Mouse (Mus musculus): ENCODE measurements around the gene Asic3.
"Not testable (repeated sequence)": the region's sequence is repeated elsewhere in the genome, so short reads cannot be mapped to it uniquely, and the experiment has no call there.

The Asic3 gene

GRCm38 (mm10) chr5:24387264-24388241, 25.6 kb upstream of the Asic3 start:
- peak; percentile 43 for DNase-seq (ENCODE audit: extremely low read depth, low read depth)

DNA sequence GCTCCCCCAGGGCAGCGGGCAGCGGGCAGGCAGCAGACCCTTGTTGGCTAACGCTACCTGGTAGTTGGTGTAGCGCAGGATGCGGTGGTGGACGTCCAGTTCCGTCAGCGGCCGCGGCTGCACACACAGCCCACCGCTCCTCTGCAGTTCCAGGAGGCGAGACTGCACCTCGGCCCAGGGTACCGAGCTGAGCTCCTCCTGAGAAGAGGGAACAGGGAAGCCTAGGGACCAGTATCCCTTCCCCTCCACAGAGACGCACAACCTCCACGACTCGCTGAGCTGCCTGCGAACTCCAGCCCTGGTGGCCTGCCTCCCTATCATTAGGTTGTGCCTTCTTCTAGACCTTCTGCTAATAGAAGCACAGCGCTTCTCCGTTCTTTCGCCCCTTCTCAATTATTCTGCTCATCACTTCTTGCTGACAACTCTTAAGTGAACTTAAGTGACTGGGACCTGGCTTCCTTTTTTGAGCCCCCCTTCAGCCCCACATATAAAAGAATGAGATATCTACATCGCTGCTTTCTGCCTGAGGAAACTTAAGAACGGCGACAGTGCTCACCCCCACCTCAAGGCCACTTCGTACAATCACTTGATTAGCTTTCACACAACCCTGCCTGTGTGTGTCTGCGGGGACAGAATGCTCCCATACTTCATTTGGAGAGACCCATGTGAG, 24.8 kb upstream of the Asic3 start:
- peak; percentile 52 for DNase-seq (ENCODE audit: extremely low read depth, low read depth)

GRCm38 (mm10) chr5:24389011-24389657, 24.1 kb upstream of the Asic3 start:
- peak; percentile 96 for DNase-seq (ENCODE audit: extremely low read depth, low read depth)

DNA sequence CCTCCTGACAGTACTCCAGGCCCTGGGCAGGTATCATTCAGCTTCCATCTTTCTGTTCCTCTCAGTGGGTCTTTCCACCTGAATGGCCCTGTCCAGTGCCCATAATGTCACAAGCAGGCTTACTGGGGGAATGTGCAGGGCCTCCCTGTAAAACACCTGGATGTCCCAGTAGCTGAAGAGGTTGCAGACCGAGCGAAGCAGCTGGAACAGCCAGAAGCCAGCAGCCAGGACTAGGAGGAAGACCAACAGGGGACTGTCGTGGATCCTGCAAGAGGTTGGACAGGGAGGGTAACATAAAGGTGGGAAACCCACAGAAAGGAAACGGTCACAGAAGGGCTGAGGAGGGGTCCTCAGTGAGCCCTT, 23.6 kb upstream of the Asic3 start:
- DNase-seq (ENCODE audit: extremely low read depth, low read depth): no peak

- no peak for DNase-seq (ENCODE audit: extremely low read depth, low read depth)
Measured at GRCm38 (mm10) chr5:24391864-24392263, 21.3 kb upstream of the Asic3 start, which contains the start of gene Atg9b. TSS of gene Atg9b (minus strand) at chr5:24392143.

GRCm38 (mm10) chr5:24392724-24393123, 20.5 kb upstream of the Asic3 start:
- no peak for DNase-seq (ENCODE audit: extremely low read depth, low read depth)

DNA sequence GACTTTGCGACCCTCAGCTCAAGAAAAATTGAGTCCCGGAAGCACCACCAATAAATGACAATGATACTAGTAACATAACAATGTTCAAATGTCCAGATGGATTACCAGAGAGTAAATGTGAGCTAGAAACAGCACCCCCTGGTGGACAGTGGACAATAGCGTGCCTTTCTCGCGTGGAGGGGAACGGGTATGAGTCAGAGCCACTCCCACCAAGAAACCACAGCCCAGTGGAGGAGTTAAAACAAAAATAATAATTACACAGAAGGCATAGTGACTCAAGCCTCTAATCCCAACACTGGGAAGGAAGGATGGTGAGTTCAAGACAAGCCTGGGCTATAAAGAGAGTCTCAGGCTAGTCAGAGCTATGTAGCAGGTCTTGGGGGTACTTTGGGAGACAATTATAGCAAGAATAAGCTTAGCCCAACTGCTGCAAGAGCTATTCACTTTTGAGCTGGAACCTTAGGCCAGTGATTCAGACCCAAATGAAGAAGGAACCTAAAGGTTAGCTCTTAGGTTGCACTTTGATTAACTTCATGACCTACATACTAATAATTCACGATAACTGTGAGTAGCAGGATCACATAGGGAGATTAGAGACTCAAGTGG, 19.7 kb upstream of the Asic3 start, which contains the start of gene Abcb8:
Abcb8 (plus strand) TSS at position 272 of the 606 bp plus-strand sequence.
- DNase-seq (ENCODE audit: extremely low read depth, low read depth): peak; percentile 93

DNA sequence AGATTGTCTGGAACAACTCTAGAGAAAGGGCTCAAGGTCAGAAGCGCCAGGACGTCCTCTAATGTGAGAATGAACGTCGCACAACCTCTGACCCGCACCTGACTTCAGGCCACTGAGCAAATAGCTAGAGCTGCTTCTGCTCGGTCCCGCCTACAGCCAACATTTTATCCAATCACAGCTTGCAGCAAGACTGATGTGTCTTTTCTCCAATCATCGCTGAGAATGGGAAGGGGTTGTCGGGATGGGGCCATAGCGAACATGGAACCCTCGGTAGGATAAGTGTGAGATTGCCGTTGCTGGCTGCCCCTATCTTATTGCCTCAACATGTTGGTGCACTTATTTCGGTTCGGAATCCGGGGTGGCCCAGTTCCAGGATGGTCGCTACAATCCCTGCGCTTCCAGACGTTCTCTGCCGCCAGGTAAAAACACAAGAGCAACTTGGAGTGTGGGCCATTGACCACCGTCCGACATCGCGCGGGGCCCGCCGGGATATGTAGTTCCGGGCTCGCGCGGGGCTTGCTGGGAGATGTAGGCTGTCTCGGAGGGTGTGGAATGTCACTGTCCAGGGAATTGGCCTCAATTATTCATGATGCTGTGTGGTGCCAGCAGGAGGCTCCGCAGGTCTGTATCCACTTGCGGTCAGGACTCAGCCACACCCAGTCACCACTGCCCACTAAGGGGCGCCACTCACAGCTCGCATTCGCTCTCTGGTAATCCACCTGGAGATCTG, 18.9 kb upstream of the Asic3 start:
- peak; percentile 100 for DNase-seq (ENCODE audit: extremely low read depth, low read depth)

DNA sequence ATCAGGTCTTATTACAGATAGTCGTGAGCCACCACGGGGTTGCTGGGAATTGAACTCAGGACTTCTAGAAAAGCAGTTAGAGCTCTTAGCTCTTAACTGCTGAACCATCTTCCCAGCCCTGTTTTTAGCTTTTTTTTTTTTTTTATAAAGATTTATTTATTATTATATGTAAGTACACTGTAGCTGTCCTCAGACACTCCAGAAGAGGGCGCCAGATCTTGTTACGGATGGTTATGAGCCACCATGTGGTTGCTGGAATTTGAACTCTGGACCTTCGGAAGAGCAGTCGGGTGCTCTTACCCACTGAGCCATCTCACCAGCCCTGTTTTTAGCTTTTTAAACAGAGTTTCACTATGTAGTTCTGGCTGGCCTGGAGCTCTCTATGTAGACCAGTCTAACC, 16.9 kb upstream of the Asic3 start:
- not testable (repeated sequence) for DNase-seq (ENCODE audit: extremely low read depth, low read depth)

GRCm38 (mm10) chr5:24399686-24400085, 13.5 kb upstream of the Asic3 start:
- DNase-seq (ENCODE audit: extremely low read depth, low read depth): no peak

DNA sequence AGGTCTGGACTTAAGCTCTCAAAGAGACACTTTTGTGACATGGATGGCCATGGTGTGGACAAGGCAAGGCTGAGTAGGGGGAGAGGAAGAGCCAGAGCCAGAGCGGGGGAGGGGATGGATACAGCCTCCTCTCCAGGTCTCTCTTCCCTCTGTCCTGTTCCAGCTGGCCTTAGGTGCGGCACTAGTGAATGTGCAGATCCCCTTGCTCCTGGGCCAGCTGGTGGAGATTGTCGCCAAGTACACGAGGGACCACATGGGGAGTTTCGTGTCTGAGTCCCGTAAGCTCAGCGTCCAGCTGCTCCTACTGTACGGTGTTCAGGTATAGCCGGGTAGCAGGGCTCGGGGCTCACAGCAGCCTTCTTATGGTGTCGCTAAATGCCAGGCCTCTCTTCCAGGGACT, 12.8 kb upstream of the Asic3 start:
- no peak for DNase-seq (ENCODE audit: extremely low read depth, low read depth)

DNA sequence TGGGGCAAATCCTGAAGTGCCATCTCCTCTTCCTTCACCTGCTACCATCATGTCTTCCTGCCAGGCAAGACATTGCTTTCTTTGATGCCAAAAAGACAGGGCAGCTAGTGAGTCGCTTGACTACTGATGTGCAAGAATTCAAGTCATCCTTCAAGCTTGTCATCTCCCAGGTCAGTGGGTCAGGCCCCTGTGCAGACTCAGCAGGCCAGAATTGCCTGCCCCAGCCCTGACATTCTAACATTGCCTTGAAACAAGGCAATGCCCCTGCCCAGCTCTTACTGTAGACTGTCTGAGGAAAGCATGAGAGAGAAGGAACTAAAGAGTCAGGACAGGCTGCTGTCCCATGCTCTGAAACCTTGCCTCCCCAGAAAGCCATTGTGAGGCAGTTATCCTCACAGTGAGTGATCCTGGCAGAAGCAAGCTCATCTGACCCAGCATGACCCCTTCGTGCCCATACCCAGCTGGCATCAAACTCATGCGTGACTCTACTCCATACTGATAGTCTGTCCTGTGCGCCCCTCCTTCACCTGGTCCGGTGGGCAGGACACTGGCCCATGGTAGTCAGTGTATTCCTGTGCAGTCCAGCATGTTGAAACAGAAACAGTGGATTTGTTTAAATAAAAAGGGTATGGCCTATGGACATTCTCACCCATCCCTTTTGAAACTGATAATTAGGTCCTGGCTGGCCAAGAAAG, 12.1 kb upstream of the Asic3 start:
- no peak for DNase-seq (ENCODE audit: extremely low read depth, low read depth)

DNA sequence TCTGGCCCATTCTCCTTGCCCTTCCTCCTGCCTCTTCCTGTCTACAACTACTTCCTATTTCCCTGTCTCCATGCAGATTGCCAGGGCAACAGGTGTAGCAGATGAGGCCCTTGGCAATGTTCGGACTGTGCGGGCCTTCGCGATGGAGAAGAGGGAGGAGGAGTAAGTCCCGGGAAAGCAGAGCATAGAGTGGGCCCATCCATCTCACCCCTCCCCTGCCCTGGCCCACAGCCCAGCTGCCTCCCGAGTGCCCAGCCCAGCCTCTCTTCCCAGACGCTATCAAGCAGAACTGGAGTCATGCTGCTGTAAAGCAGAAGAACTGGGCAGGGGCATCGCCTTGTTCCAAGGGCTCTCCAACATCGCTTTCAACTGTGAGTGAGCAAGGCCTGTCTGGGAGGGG, 11.2 kb upstream of the Asic3 start:
- no peak for DNase-seq (ENCODE audit: extremely low read depth, low read depth)

GRCm38 (mm10) chr5:24404594-24405360, 8.4 kb upstream of the Asic3 start:
- DNase-seq (ENCODE audit: extremely low read depth, low read depth): no peak

GRCm38 (mm10) chr5:24405389-24405876, 7.8 kb upstream of the Asic3 start:
- DNase-seq (ENCODE audit: extremely low read depth, low read depth): no peak

GRCm38 (mm10) chr5:24408651-24409050, 4.5 kb upstream of the Asic3 start:
- DNase-seq (ENCODE audit: extremely low read depth, low read depth): no peak

DNA sequence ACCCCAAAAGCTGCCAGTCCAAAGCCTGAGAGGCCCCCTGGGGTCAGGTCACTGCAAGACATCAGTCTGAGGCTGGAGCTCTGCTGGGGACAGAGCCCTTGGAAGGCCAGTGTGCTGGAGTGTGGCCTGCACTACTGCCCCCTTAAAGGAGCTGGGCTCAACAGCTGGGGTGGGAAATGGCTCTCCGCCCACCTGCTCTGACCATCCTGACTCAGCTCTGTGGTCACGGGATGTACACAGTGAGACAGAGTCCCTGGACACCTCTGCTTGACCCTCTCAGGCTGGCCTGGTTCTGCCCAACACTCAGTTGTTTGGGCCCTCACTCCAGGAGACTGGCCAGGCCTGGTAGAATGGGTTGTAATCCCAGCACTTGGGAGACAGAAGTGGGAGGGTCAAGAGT, 3.7 kb upstream of the Asic3 start:
- no peak for DNase-seq (ENCODE audit: extremely low read depth, low read depth)

GRCm38 (mm10) chr5:24412063-24412462, 1.1 kb upstream of the Asic3 start:
- DNase-seq (ENCODE audit: extremely low read depth, low read depth): no peak

GRCm38 (mm10) chr5:24413938-24414337, 746 bp downstream of the Asic3 start:
- no peak for DNase-seq (ENCODE audit: extremely low read depth, low read depth)

Data from MEL-GATA-1-ER (cell line).